Mouse (Mus musculus) cerebellum, adult 11-12 months (tissue): Measurements from ENCODE around the gene Svep1.
A peak's percentile ranks its signal among the peaks of the same experiment; 100 is the strongest.

Experiments
- DNase-seq: peaks from one replicate; pipeline ENCODE4 v3.0.0; 2022

Gene Svep1

DNA sequence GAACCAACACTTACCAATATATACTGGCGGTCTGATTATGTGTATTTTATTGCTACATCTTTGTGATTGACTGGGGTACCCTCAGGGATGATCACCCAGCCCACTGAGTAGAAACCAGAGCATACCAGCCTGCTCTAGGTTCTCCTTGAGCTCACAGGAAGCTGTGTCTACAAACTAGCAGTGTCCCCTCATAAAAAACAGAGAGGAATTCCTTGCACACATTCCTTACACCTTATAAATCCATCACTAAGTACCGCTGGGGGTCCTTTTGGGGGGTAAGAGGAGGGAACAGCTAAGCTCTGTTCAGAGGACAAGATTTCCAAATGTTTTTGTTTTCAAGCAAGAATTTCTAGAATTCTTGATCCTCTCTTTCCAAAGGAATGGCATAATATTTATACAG, 36.7 kb downstream of the Svep1 start:
- peak; percentile 2 for DNase-seq

DNA sequence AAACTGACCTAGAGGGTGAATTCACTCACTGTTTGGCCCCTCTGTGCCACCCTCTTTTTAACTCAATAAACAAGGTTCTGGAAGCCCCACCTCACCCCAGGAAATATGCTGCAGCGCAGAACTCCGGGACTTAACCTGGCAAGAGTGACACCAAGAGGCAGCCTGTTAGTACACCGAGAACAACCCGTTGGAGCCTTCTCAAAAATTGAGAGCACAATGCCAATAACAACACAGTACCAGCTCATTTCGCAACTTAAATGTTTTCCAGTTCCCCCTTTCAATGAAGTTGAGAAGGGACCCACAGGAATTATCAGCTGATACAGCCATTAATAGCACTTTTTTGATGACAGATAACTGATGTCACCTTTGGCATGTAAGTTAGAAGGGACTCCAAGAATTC, 38.3 kb downstream of the Svep1 start:
- peak; percentile 62 for DNase-seq

DNA sequence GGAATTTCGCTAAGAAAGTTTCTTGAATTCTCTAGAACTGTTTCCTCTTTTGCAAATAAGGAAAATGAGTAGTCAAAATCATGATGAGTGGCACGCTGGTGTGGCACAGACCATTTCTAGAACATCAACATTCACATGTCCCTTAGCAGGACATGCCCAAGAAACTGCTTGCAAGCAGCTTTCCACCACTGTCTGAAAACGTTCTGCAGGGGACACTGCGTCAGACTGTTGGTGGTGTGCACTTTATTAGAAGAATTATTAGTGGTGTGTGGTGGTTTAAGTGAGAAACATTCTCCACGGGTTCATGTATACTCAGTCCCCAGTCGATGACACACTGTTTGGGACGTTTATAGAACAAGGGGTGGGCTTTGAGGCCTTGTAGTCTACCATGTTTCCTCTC, 40.9 kb downstream of the Svep1 start:
- DNase-seq = no peak

DNA sequence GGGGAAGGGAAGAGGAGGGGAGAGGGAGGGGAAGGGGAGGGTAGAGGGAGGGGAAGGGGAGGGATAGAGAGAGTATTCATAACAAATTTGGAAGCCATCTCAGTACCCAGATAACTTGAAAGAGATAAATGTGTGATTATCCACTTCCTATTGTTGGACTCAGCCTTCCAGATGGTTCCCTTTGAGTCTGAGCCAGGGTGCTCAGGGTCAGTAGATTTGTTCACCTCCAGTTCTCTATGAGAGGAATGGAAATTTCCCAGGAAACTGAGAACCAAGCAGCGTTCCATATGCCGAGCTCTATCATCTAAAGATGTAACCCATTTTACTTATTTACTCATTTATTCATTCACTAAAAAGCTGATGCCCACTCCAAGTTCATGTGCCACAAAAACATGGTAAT, 44.8 kb downstream of the Svep1 start:
- peak; percentile 93 for DNase-seq

DNA sequence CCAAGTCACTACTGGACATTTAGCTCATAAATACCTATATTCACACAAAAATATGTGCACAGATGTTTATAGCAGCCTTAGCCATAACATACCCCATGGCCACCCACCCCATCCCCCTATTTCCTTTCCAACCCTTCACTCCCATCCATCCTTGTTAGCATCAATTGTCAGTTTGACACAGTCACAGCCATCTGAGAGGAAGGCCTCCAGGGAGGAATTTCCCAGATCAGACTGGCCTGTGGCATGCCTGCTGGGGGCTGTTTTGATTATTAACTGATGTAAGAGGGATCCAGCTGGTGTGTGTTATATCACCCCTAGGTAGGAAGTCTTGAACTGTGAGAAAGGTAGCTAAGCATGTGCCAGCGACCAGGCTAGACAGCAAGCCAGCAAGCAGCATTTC, 47.1 kb downstream of the Svep1 start:
- DNase-seq = no peak

DNA sequence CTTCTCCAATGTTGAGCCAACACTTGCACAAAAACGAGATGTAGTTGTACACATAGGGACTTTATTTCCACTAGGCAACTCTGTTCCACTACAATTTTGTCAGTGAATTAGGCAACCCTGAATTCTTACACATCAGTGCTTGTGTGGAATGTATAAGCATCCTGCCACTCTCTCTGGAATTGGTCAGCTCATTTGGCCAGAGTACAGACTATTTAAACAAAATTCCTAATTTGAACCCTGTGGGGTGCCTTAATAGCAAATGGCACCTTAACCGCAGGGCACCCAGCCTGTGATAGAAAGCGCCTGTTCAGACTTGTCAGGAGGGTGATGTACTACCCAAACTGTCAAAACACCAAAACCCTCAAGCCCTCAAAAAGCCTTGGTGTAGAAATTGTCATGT, 56.4 kb downstream of the Svep1 start:
- DNase-seq = peak; percentile 66

DNA sequence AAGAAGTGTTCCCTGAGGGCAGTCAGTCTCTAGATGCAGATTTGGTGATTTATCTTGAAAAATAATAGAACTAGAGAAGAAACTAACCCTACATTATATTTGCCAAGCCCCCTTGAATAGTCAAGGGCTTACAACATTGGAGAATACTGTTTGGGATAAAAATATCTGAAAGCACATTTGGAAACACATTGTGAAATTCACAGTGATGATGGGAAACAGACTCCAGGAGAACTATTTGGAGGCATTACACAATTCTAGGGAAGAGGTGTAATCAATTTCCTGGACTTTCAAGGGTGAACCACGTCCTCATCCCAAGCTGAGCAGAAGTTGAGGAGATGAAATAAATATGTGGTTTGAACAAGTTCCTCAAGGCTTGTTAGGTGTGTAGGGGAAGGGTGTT, 57.5 kb downstream of the Svep1 start:
- no peak for DNase-seq

DNA sequence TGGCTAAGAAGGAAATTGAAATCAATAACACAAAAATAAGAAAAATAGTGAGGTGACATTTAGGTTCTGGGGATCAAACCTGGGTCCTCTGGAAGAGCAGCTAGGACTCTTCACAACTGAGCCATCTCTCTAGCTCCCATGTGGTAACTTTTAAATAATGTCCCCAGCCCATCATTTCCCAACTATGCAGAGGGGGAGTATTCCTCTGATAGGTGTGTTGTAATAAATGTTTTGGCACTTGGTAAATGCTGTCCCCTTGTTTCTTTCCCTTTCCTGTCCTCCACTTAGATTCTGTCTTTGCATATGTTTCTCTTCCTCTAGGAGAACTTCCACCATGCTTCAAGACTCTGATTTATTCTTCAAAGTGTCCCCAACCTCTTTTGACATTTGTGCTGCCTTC, 58.1 kb downstream of the Svep1 start:
- DNase-seq = no peak

DNA sequence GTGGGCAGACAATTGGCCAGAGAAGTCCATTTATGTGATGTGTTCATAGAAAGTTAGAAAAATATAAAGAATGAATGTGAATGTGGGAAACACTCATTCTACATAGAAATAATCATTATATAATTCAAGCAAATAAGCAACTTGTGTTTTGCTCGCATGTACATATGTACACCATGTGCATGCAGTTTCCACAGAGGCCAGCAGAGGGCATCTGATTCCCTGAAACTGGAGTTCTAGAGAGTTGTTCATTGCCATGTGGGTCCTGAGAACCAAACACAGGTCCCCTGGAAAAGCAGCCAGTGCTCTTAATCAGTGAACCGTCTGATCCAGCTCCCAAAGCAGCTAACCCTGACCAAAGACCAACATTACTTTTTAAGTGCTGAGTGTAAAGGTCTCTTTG, 60.0 kb downstream of the Svep1 start:
- DNase-seq = no peak

DNA sequence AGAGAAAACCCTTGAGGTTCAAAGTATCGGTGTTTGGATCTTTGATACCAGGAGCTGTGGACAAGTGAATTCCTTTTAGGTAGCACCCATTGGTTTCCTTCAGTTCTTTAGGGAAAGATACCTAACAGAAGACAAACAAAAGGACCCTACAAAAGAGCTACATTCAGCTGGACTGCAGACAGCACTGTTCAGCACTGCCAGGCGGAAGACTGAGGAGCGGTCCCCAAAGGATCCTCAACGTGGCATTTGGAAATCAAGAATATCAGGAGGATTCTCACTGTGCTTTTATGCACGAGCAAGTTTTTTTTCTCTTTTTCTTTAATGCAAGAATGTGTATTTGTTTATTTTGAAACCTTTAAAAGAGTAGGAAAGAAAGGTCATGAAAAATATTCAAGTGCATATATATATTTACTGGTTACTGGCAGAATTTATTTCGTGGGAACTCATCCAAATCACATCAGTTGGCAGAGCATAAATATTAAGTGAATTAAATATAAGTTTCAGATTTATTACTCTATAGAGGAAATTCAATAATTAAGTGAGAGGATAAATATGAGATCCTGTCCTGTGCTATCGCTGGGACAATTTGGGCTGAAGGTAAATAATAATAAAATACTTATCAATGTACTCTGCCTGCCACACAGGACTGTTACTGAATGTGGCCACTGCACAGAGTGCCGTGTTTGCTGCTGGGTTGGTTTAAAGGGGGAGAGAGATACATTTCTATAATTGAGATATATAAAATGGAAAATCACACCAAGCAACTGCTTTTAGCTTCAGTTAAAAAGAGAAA, 66.7 kb downstream of the Svep1 start:
- no peak for DNase-seq

DNA sequence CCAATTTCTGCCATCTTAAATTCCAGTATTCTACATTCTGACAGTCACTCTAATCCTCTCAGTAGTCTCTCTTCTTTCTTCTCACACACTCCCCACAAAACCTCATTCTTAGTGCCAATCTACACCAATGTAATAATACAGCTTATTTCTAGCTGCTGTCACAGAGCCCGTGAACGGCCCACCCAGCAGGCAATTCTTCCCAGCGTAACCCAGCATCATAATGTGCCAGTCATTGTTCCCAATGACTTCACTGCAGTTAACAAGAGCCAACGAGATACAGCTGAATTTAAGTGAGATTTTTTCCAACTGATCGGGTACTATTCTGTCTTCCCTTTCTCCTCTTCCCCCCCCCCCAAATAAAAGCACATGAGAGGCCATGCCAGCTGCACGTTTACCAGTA, 67.4 kb downstream of the Svep1 start:
- no peak for DNase-seq

DNA sequence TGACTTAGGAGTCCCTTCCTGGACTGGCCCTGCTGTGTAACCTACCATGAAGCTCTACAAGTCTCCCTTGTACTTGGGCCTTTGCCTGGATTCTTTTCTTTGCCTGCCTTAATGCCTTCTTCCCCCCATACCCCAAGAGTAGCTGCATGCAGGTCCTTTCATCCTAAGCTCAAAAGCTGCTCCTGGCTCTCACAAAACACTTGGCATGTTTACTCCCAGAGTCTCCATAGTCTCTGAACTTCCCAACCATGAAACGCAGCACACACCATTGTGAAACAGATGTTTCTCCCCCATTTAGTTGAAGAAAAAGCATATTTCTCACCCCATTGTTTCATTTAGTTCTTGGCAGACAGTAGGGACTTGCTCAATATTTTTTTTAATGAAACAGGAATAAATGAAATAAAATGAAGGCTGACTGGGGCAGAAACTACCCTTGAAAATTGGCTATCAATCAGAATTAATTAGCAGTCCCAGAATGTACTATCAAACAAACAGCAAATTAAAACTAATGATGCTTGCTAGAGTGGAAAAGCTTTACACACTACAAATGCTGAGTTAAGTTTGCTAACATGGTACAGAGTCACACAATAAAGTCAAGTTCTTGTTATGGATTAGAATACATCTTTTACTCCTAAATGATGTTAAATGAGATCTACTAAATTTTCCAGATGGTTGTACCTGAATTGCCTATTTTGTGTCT, 72.9 kb downstream of the Svep1 start:
- no peak for DNase-seq

DNA sequence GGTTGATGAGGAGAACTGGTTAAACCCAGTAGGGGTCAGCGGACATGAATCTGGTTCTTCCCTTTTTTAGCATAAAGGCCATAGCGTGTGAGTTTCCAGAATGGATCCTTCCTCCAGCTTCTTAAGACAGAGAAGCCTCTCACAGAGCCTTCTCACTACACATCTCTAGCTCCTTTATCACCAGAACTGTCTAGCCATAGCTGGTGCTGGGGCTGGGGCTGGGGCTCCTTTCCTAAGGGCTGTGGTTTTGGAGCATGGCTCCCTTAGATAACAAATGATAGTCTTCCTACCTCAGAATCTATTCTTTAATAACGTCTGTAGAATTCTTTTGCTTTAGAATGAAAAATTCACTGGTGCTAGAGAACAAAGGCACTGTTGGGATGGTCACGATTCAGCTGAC, 76.8 kb downstream of the Svep1 start:
- DNase-seq = no peak

DNA sequence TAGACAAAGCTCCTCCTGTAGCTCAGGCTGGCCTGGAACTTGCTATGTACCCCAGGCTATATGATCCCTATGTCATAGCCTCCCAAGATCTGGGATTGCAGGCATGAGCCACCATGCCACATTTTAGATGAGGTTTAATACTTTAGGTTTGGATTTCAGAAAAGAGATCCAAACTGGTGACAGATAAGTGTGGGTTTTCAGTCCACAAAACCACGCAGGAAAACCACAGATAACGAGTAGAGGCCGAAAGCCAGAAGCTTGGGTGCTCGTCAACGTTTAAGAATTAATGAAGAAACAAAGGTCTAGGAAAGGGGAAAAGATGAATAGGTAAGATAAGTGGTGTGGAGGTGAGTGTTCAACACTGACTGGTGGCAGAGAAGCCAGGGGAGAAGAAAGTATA, 79.6 kb downstream of the Svep1 start:
- no peak for DNase-seq

DNA sequence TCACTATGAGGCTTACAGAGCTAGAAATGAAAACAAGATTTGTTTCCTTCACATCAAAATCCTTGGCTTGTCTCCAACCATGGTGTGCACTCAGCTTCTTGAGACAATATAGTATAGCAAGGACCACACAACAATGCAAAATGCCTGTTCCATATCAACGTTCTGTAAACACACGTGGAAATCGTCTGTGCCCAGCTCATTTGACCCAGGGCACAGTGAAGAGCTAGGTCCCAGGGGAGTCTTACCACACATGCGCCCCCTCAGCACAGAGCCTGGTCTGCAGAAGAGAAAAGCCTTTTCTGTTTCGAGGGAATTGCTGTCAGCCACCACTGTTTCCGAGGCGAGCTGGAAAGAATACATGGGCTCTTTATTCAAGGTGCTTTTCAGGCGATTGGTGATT, 91.2 kb downstream of the Svep1 start:
- DNase-seq = no peak

DNA sequence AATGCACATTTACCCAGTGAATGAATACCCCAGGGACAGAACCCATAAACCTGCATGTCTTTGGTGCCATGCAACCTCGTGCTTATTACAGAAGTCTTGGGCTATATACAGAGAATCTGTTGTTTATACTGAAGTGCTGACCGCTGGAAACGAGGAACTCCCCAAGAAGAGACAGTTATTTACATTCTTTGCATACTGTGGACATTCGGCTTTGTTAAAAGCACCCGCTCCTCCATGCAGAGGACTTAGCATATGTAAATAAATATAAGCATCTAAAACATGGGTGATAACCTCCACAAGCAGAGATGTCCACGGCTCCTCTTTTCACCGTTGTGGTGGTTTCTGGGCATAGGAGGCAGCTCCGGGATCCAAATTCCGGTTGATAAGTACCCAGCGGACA, 95.7 kb downstream of the Svep1 start:
- no peak for DNase-seq

DNA sequence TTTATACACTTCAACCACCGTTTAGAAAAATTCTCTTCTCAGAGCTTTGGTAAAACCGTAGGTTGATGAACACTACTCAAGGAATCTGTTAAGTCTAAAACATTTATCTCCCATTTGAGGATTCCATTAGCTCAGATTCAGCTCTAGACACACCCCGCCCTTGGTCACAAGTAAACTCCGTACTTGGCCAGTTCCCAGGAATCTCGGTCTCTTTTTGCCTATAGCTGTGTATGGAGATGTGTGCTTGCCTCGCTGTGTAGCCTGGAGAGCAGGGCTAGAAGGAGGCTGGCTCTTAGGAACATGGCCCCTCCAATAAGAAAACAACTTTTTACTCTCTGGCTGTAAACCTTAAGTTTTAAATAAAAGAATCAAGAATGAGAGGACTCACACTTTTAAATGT, 96.9 kb downstream of the Svep1 start:
- no peak for DNase-seq

DNA sequence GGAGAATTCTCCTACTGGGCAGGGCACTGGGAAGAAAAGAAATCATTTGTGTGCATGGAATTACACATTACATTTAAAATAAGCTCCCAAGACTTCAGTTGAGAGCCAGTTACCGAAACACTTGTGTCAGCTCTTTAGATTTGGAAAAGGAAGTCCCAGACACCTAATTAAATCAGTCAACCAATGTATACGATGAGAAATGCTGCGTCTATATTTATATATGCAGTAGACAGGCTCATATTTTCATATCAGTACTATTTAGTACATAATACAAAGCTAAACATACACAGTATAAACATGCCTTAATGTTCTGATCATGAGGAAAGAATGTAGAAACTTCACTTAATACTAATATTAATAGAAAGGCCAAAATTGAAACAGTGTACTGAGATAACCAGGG, 98.3 kb downstream of the Svep1 start:
- DNase-seq = no peak

DNA sequence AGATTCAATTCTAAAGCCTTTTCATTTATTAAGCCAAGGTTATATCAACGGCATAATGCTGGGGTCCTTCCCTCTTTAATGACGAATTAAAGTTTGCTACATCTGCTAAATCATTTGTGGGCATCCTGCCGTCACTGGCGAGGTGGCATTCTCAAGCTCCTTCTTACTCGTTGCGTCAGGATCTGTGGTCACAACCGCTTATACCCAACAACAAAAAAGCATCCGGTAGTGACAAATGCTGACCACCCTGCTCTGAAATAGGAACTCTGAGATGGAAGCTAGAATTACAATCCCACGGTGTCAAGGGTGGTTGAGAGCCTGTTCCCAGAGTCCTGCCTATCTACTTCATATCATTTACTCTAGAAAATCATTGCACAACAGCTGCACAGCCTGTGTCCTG, 108.9 kb downstream of the Svep1 start:
- no peak for DNase-seq

DNA sequence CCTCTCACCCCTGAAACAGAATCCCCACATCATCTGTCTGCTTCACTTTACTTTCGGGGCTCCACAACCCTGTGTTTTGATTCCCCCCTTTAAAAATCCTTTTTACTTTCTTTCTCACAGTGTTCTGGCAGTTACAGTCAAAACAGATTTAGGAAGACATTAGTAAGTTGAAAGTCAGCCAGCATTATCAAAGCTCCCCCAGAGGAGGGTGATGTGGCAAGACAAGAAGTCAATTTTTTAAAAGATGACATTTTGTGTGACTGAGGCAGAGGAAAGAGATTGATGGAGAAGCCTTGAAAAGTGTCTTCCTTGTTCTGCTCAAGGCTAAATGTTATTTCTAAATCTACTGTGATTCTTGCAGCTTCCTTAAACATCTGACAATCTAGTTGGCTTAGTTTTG, 119.9 kb downstream of the Svep1 start:
- no peak for DNase-seq

DNA sequence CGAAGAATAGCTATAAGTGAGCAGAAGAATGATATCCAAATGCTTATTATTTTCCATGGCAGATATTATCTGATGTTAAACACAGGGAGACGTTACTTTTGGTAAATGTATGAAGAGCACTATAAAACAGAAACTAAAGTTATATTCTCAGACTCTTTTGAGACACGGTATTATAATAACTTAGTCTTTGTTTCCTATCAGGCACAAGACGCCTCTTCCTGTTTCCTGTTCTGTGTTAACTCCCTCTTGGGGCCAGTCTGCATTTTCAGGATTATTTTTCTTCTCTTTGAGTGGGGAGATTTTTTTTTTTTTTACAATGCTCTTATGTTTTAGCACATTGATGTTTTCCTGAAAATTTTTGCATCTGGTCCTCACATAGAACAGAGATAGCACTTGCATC, 120.5 kb downstream of the Svep1 start:
- no peak for DNase-seq

DNA sequence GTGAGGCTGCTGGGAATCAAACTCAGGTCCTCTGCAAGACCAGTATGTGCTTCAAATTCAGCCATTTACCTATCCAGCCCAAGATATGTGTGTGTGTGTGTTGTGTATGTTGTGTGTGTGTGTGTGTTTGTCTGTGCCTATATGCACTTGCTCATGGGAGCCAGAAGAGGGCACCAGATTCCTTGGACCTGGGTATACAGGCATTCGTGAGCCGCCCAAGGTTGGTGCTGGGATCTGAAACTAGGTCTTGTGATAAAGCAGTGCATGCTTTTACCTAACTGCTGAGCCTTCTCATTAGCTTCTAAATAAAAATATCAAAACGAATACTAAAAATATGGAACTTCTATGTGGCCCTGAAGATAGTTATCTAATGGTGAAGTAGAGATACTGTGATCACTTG, 121.3 kb downstream of the Svep1 start:
- DNase-seq = no peak

DNA sequence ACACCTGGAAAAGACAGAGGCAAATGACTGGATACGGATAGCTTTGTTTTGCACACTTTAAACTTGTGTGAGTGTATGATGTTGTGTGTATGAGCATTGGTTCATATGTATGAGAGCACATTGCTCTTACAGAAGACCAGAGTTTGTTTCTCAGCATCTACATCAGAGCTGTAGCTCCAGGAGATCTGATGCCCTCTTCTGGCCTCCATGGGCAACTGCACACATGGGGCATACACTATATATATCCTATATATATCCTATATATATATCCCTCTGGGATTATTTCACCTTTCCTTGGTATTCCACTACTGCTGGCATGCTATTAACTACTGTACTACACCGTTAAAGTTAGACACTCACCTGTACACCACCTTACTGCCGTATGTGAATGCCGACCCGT, 122.5 kb downstream of the Svep1 start:
- DNase-seq = no peak

DNA sequence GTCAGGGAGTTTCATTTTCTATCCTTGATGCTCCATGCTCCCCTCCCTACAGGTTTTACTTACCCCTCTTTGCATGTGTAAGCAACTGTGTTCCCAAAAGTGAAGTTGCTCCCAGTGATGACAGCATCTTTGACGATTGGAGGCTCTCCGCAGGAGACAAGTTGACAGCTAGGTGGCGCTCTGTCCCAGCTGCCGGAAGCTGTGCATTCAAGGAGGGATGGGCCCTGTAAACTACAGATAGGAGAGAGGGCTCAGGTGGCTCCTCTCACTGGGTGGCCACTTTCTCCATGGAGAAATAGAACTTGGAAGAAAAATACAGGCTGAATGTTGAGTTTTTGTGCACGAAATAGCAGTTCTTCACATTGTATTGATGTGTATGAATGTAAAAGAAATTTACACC, 124.1 kb downstream of the Svep1 start:
- DNase-seq = peak; percentile 52

DNA sequence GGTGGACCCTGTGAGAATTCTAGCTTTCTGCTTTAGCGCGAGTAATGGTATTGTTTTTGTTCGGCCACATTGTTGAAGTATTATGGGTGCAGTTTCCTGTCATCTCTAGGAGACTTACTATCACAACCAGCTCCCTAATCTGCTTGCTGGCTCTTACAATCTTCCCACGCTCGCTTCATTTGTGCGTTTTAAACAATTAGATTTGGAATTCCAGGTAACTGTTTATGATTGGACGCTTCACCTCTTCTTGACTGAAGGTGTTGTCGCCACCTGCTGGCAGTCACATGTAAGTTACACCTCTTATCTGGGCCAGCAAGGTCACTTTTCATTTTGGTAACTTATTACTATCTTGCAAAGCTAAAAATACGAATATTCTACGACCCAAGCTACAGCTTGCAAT, 127.0 kb downstream of the Svep1 start:
- DNase-seq = peak; percentile 27
